ENCODE assay signal across 21 mouse cellular contexts in genomic region chr13:36276194-36276593, GRCm38 (mm10).
DNase-seq lines count a peak whose midpoint lies in the region; ATAC-seq and TF ChIP-seq lines count a peak whose summit lies in the region.
"Had no signal": no experiment of that assay in that cellular context is flagged by ENCODE, and none has a peak within 500 bp of the region (broad histone marks: within the 10 kb centered on the region; RNA-seq: fewer than 3 reads in every experiment).

No protein-coding gene starts in this region.

- H3K4me3 ChIP-seq in cerebellum, adult 2 months (replicated peaks; ENCODE audit: insufficient read depth, low read depth, low read length): no peak overlapping the region
- H3K4me3 ChIP-seq in layer of hippocampus, adult 2 months: no peak overlapping the region
- H3K4me3 ChIP-seq: embryonic facial prominence, embryonic 10.5 days; erythroblast, embryonic 14.5 days; forebrain, embryonic 15.5 days; heart, embryonic 15.5 days; hindbrain, embryonic 13.5 days; limb, embryonic 13.5 days; lung, embryonic 15.5 days; stomach, embryonic 15.5 days had no signal

- CTCF ChIA-PET in Patski (lab: Charles Lee): interaction anchor here (0.6 to 1.4 kb wide), 2 partner anchors 14 to 257 kb away, joined by 3 read pairs; no protein-coding TSS in a partner anchor

- POLR2A ChIA-PET in Patski (lab: Charles Lee): interaction anchor here (0.6 kb wide), 1 partner anchor 159 kb away, joined by 3 read pairs; the partner anchor contains the start of genes Fars2 and Lyrm4

- no peak for DNase-seq in cerebellum, adult 2 months
- no peak for DNase-seq in cerebellum, adult 11-12 months
- no peak for DNase-seq in layer of hippocampus, adult 2 months (ENCODE audit: low spot score in 2 of 2)
- no peak for DNase-seq in layer of hippocampus, postnatal 36 days
- DNase-seq in 416B (ENCODE audit: low read depth) (peak; percentile 46), Patski (ENCODE audit: low read depth, low spot score) (no peak)
- DNase-seq in right cerebral cortex, adult 2 months (ENCODE audit: low spot score in 2 of 2): no peak
- DNase-seq in embryo, embryonic 11 days: no peak
- DNase-seq: adrenal gland, postnatal 10 days; cerebellum, postnatal 25 days; heart, adult 11 months; kidney, adult 18-20 months; kidney, postnatal 25 days had no signal

- H3K4me1 ChIP-seq in cerebellum, adult 2 months (ENCODE audit: control insufficient read depth, insufficient read depth, low read length): no peaks in the 10 kb centered on the region
- H3K4me1 ChIP-seq: embryonic facial prominence, embryonic 10.5 days; forebrain, embryonic 15.5 days; hindbrain, embryonic 13.5 days; limb, embryonic 13.5 days; lung, embryonic 15.5 days; stomach, embryonic 15.5 days had no signal

- 68% methylated on average over 2 of the region's 2 CpGs for WGBS in cerebellum, adult 2 months

- no peaks in the 10 kb centered on the region for H3K27me3 ChIP-seq in cerebellum, adult 2 months (ENCODE audit: control insufficient read depth, insufficient read depth, low read length)
- no peaks in the 10 kb centered on the region for H3K27me3 ChIP-seq in Patski
- H3K27me3 ChIP-seq: forebrain, embryonic 15.5 days; heart, embryonic 15.5 days; limb, embryonic 13.5 days; lung, embryonic 15.5 days; stomach, embryonic 15.5 days had no signal

- no peak overlapping the region for H3K27ac ChIP-seq in cerebellum, adult 2 months (ENCODE audit: insufficient read depth, low read length)
- H3K27ac ChIP-seq in layer of hippocampus, adult 2 months: no peak overlapping the region
- H3K27ac ChIP-seq: embryonic facial prominence, embryonic 10.5 days; forebrain, embryonic 15.5 days; heart, embryonic 15.5 days; hindbrain, embryonic 13.5 days; limb, embryonic 13.5 days; lung, embryonic 15.5 days; stomach, embryonic 15.5 days had no signal

- in situ Hi-C loops in Patski (cut with MboI; ENCODE audit: low pct_unique_long_range_greater_than_20kb): loop anchor here (5.0 to 25.0 kb wide), 3 partner anchors 254 to 686 kb away; no protein-coding TSS in a partner anchor

- ATAC-seq in Patski: no peak
- ATAC-seq: forebrain, embryonic 15.5 days had no signal

- TF ChIP-seq POLR2A in cerebellum, adult 2 months (IDR thresholded peaks at IDR 0.05; ENCODE audit: borderline replicate concordance, insufficient read depth, low read length): no peak

- TF ChIP-seq CTCF in cerebellum, adult 2 months (IDR thresholded peaks at IDR 0.05; ENCODE audit: borderline replicate concordance, insufficient read depth, low read depth, low read length): 0 out of 2 replicates have a peak, but pooled peaks have one; percentile 16
- peak; percentile 36 for TF ChIP-seq CTCF in layer of hippocampus, adult 2 months (conservative IDR thresholded peaks at IDR 0.05)
- peak; percentile 18 for TF ChIP-seq CTCF in Patski (IDR thresholded peaks at IDR 0.05)
